Mouse (Mus musculus): ENCODE measurements around the gene Asic4.
A peak's percentile ranks its signal among the peaks of the same experiment; 100 is the strongest.

The Asic4 gene

DNA sequence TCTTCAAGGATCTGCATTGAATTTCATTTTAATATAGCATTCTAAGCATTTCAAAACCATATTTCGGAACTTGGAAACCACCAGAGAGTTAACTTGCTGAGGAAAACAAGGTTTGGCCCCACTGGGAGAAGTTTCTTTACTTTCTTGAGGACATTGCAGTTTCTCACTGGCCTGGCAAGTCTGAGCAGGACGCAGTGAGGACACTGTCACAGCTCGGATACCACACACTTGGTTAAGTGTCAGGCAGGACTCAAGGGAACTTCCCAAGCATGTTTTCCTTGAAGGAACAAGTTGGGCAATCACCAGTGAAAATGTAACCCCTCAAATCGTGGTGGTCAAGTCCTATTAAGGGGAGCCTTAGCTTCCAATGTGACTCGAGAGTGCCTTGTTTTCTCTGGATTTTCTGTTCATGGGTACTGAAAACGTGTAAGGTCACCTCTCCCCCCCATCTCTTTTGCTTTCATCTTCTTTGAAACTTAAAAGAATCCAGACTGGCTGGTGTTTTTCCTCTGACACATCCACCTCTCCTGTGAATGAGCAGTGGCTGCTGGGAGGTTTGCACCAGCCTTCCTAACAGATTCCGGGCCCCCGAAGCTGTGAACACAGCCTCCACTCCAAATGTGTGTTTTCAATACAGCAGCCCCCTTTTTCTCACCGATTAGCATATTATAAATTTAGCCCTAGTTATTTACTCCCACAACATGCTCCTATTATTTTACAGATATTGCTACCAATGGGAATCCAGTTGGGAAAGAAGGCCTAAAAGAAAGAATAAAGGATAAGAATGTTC lies 54.2 kb downstream of the Asic4 start:
- DNase-seq: no peak

DNA sequence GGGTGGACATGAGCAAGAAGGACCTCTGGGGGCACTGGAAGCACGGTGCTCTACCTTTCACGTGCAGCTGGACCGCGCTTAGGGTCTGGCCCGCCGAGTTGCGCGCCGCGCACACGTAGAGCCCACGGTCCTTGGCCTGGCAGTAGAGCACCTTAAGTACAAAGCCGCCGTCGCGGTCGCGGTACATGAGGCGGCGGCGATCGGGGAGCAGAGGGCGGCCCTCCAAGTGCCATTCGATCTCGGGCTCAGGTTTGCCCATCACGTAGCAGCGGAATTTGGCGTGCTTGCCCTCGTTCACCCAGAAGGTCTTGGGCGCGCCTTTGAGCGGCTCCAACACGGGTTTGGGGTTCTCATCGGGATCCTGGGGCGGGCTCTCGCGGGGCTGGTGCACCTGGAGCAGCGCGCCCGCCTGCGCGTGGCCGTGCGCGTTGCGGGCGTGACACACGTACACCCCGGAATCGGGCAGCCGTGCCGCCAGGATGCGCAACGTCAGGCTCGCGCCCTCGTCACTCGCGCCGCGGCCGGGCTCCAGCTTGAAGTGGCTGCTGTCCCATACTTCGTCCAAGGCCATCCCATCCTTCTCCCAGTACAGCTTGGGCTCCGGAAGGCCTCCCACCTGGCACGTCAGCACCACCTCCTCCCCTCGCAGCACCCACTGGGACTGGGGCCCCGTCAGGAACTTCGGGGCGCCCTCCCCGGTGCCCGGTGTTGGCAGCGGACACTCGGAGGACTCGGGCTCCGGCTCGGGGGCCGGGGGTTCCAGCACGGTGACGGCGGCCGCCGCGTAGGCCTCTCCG lies 55.1 kb downstream of the Asic4 start:
- peak; percentile 86 for DNase-seq

DNA sequence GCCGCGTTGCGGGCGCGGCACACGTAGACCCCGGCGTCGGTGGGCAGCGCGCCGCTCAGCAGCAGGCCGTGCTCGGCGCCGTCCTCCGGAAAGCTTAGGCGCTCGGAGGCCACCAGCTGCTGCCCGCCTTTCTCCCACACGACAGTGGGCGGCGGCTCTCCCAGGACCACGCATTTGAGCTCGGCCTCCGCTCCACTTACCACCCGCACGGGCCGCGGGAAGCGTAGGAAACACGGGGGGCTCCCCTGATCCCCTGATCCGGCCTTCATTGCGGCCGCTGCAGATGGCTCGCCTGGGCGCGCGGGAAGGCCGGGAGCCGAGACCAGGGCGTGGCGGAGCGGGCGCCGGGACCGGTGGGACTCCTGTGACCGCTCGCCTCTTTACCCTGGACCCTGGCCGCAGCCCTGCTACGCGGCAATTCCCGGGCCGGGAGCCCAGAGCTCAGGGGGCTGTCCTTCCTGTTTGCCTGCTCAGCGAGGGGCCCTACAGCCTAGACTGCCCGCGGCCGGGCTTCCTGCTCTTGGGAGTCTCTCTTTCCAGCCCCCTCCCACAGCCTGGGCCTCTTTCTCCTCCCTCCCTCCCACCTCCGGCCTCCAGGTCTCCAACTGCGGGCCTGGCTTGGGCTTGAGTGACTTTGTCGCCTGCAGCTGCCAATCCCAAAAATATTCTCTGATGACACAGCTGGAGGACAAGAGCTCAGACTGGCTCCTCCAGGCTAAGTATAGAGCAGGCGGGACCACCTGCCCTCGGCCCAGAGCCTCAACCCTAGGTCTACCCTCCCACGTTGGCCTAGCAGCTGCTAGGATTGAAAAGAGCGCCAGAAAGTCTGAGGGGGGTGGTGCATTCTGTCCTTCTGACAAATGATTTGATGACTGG lies 56.0 kb downstream of the Asic4 start, which contains the start of gene Obsl1:
TSS of gene Obsl1 (minus strand) at position 497 of the 876 bp plus-strand sequence.
- peak; percentile 48 for DNase-seq

DNA sequence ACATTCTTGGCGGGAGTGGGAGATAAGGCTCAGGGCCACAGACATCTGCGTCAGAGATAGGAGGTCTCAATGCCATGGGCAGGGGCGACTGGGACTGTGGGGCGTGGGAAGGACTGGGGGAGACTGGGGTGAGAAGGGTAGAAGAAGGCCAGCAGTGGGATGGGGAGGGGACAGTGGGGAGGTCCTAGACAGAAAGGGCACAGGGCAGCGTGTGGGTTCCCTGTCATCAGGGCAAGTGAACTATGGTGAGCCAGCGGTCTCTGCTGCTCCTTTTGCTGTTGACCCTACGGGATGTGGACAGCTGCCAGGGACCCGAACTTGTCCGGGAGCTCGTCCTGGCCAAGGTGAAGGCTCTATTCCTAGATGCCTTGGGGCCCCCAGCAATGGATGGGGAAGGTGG lies 56.8 kb downstream of the Asic4 start, which contains the start of gene Inha:
TSS of gene Inha (plus strand) at position 72 of the 400 bp plus-strand sequence.
- no peak for DNase-seq

DNA sequence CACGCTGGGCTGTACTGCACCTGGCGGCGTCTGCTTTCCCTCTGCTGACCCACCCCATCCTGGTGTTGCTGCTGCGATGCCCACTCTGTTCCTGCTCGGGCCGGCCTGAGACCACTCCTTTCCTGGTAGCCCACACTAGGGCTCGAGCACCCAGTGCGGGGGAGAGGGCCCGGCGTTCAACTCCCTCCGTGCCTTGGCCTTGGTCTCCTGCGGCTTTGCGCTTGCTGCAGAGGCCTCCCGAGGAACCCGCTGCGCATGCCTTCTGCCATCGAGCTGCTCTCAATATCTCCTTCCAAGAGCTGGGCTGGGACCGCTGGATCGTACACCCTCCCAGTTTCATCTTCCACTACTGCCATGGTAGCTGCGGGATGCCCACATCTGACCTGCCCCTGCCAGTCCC lies 59.4 kb downstream of the Asic4 start:
- DNase-seq: no peak

DNA sequence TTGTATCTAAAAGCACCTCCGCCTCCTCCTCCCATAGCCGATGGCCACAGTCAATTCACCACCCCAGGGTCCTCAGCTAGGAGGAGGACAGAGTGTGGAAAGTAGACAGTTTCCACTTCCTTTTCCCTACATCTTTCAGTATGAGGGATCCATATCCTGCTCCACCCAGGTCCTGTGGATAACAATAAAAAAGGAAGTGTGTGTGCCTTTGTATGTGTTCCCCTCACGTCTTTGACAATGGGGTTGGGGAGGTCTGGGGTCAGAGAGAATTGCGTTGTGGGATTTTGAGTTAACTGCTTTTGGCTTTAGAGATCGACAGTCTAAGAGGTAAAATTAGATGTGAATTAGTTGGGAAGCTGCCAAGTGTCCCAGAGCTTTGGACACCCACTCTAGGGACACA lies 59.9 kb downstream of the Asic4 start:
- no peak for DNase-seq

DNA sequence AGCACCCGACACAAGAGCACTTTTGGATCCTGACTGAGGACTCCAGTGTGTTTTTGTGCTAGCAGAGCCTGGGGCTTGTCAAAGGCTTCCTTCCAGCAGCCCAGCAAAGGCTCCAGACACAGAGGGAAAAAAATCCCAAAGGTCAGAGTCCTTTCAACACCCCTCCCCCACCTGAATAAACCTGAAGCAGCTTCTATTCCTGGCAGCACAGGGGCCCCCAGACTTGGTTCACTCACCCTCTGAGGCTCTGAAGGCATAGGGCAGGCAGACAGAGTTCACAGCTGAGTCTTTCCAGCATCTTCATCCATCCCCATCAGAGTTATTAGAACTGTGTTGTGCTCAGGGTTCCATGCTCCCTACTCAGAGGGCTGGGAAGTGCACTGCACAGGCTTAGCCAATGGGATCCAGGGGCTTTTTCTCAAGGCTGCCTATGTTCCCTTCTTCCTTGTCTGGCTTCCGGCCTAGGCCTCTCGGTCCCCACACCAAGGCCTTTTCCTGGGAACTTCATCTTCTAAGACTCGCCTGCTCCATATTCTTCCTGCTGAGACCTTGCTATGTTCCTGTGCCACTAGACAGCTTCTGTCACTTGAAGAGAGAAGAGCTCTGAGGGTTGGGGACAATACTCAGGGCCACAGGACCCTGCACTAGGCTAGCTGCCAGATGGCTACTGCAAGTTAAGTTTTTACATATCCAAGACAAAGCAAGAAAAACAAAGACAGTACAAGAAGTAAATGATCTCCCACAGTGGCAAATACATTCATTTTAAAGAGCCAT lies 61.4 kb downstream of the Asic4 start:
- no peak for DNase-seq

DNA sequence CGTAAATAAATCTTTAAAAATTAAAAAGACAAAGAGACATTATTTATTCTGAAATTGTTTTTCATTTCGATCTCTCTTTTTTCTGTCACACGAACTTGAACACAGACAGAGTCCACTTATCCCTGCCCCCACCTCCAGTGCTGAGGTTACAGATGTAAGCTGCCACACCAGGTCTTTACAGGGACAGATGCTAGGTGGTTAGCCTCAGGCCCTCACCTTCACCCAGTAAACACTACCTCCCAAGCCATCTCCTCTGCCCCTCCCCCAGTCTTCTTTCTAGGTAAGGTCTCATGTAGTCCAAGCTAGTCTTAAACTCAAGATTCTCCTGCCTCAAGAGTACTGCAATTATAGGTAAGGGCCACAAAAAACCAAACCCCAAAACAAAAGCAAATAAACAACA lies 62.3 kb downstream of the Asic4 start:
- DNase-seq: no peak

DNA sequence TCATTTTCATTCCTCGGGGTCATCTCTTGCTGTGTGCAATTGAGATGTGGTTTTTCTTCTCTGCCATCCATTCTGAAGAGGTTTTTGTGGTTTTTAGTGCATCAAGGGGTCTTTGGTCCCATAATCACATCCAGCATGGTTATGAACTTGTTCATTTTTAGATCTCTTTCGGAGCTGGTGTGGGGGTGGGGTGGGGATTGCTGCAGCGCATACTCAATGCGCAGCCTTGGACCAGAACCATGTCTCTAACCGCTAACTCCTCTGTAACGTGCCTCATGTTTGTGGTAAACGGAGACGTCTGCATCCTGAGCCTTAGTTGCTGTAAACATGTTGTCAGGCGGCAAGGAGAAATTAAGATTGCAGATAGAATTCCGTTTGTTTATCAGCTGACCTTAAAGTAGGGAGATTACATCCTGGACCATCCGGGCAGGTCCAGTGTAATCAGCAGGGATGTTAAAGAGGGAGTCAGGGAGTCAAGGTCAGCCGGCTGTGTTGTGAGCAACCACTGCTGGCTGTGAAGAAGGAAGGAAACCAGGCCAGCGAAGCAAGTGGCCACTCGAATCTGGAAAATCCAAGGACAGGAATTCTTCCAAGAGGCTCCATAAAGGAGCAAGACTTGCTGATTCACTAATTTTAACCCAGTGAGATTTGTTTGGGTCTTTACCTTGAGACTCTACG lies 66.6 kb downstream of the Asic4 start:
- DNase-seq: no peak

DNA sequence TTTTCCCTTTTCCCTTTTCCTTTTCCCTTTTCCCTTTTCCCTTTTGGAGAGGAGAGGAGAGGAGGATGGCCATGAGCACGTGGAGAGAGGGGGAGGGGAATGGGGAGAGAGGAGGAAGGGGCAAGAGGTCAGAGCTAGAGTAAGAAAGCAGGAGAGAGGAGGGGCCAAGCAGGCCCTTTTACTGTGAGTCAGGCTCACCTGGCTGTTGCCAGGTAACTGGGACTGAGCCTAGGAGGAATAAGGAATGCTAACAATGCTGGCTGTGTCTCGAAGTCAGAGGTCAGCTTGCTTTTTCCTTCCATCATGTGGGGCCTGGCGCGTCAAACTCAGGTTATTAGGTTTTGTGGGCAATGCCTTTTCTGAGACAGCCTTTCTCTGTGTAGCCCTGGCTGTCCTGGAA lies 67.7 kb downstream of the Asic4 start:
- no peak for DNase-seq

DNA sequence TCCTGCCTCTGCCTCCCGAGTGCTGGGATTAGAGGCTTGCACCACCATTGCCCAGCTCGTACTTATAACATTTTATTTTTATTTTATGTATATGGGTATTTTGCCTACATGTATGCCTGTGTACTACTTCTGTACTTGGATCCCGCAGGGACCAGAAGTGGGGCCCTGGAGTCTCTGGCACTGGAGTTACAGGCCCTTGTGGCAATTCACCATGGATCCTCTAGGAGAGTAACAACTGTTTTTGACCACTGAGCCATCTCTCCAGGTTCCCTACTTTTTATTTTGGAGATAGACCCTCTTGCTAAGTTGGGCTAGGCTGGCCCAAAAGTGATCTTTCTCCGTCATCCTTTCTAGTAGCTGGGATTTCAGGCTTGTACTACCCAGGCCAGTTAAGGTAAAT lies 68.2 kb downstream of the Asic4 start:
- DNase-seq: no peak

DNA sequence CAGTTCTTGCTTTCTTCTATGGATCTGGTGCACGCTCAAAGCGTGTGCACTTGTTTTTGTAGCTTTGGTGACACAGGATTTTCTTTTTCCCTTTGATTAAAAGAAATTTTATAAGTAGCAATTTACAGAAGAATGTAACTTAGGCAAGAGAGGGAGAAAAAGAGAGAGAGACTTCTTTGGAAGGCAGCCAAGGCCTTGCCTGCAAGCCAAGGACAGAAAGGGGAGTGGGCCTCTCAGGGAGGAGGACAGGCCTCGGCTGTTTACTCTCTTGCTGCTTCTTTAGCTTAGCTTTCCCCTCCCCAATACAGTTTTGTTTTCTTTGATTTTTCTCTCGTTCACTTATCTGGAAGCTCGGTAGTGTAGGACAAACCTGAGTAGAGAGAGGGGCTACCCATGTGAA lies 69.3 kb downstream of the Asic4 start:
- no peak for DNase-seq

DNA sequence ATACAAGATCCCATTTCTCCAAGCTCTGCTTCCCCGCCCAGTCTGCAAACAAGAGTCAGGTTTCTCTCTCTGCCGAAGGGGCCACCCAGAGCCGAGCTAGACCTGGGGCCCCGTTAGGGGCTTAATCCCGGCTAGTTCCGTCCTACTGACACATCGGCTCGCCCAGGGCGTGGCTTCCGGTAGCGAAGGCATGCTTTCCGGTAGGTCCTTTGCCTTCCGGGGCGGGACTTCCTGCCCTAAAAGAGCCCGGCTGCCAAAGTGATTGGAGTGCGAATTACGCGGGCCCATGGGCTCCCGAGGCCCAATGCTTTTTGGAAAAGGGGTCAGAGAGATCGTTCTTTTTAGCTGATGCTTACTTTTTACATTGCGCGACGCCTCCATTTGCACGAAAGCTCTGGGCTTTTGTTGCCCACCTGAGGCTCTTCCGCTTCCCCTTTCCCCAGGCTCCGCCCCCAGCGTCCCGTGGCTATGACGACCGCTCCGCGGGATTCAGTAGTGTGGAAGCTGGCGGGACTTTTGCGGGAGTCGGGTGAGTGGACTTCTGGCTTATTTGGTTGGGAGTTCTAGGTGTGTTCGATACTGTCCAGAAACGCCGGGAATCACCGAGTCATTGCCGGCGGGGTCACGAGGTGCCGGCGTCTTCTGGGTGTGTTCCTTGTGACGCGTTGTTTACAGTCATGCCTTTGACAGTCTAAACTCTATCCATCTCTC lies 71.2 kb downstream of the Asic4 start, which contains the start of gene Stk11ip:
TSS of gene Stk11ip (plus strand) at position 209 of the 711 bp plus-strand sequence.
- peak; percentile 84 for DNase-seq

All from cerebellum, adult 11 months (tissue).